Mouse (Mus musculus) CH12.LX (cell line): ENCODE results near the gene Kcng3. TPM values are rescaled to one million over a fixed set of nuclear protein-coding genes. Genes with fewer than 3 reads are reported as not detected.

Experiments used
- DNase-seq: peaks from one replicate; pipeline ENCODE4 v3.0.0-alpha.2; 2013; ENCODE audit errors: extremely low read depth
- H3K27ac ChIP-seq: 2 replicates; pipeline ENCODE4 v1.5.1; 2012; ENCODE audit warnings: low read depth, mild to moderate bottlenecking, control low read depth, moderate library complexity; ENCODE audit not compliant: insufficient read depth
- H3K27me3 ChIP-seq: replicated peaks from 2 replicates; pipeline ENCODE3; 2012; ENCODE audit warnings: inconsistent platforms
- H3K36me3 ChIP-seq, 2 experiments: replicated peaks in 1 of 2; 2 replicates each; pipeline versions ENCODE3 to v1.6.1; 2012; ENCODE audit warnings: inconsistent platforms in 1 of 2, low read length in 1 of 2, mild to moderate bottlenecking in 1 of 2, mixed read lengths in 1 of 2, moderate library complexity in 1 of 2; ENCODE audit not compliant: control insufficient read depth in 1 of 2, insufficient read depth in 1 of 2
- H3K4me1 ChIP-seq, 2 experiments: 2 replicates each; pipeline ENCODE4 v1.6.1; 2012; ENCODE audit warnings: inconsistent platforms in 1 of 2, moderate library complexity in 1 of 2; ENCODE audit not compliant: insufficient read depth in 2 of 2, control insufficient read depth in 1 of 2
- H3K4me2 ChIP-seq: 2 replicates; pipeline ENCODE4 v1.6.1; 2012; ENCODE audit warnings: low read depth, mild to moderate bottlenecking, control low read depth; ENCODE audit not compliant: poor library complexity, insufficient read depth, severe bottlenecking
- H3K4me3 ChIP-seq, 3 experiments: fragments of 150-350 bp in 1 of 3; sonication (generic) in 1 of 3; replicated peaks in 1 of 3; 2 replicates each; pipeline versions ENCODE3 to v1.5.1; 2011 to 2012; ENCODE audit warnings: low read depth in 2 of 3, low read length in 2 of 3, mild to moderate bottlenecking in 2 of 3, moderate library complexity in 2 of 3, control low read depth in 1 of 3, improper control_type of control experiment in 1 of 3, inconsistent platforms in 1 of 3, mixed read lengths in 1 of 3; ENCODE audit not compliant: poor library complexity in 1 of 3
- H3K79me2 ChIP-seq: replicated peaks from 2 replicates; pipeline ENCODE4 v1.6.1; 2012; ENCODE audit warnings: mild to moderate bottlenecking, moderate library complexity; ENCODE audit not compliant: control insufficient read depth, poor library complexity, insufficient read depth, severe bottlenecking; ENCODE audit errors: extremely low read depth
- H3K9ac ChIP-seq: 2 replicates; pipeline ENCODE4 v1.6.1; 2012; ENCODE audit warnings: low read depth, mild to moderate bottlenecking, control low read depth, moderate library complexity; ENCODE audit not compliant: insufficient read depth
- H3K9me3 ChIP-seq: replicated peaks from 2 replicates; pipeline ENCODE3; 2012; ENCODE audit warnings: low read length, inconsistent platforms, mixed read lengths
- BHLHE40 ChIP-seq: IDR thresholded peaks from 2 replicates; pipeline ENCODE4 v1.6.1; 2011; ENCODE audit warnings: mild to moderate bottlenecking, low read depth, low read length, improper control_type of control experiment
- CHD1 ChIP-seq: IDR thresholded peaks from 2 replicates; pipeline ENCODE4 v1.6.1; 2012; ENCODE audit warnings: low read depth, low read length, improper control_type of control experiment, inconsistent platforms
- CHD2 ChIP-seq: IDR thresholded peaks from 2 replicates; pipeline ENCODE4 v1.6.1; 2011; ENCODE audit warnings: low read length, improper control_type of control experiment
- EP300 ChIP-seq: IDR thresholded peaks from 2 replicates; pipeline ENCODE4 v1.6.1; 2011; ENCODE audit warnings: low read length, improper control_type of control experiment
- ETS1 ChIP-seq: conservative IDR thresholded peaks from 2 replicates; pipeline ENCODE4 v1.6.1; 2012; ENCODE audit warnings: low read depth, mild to moderate bottlenecking, inconsistent platforms, low read length, improper control_type of control experiment, moderate library complexity
- JUN ChIP-seq: IDR thresholded peaks from 2 replicates; pipeline ENCODE4 v1.6.1; 2011; ENCODE audit warnings: low read depth, mild to moderate bottlenecking, low read length, improper control_type of control experiment, moderate library complexity; ENCODE audit not compliant: insufficient read depth
- JUND ChIP-seq: conservative IDR thresholded peaks from 2 replicates; pipeline ENCODE4 v1.6.1; 2011; ENCODE audit warnings: low read depth, low read length, improper control_type of control experiment
- MAFK ChIP-seq: IDR thresholded peaks from 2 replicates; pipeline ENCODE4 v1.6.1; 2011; ENCODE audit warnings: low read length, improper control_type of control experiment; ENCODE audit not compliant: insufficient replicate concordance
- MAX ChIP-seq: IDR thresholded peaks from 2 replicates; pipeline ENCODE4 v1.6.1; 2011; ENCODE audit warnings: low read length, improper control_type of control experiment
- MEF2A ChIP-seq: IDR thresholded peaks from 2 replicates; pipeline ENCODE4 v1.6.1; 2014; ENCODE audit warnings: low read depth, mild to moderate bottlenecking, inconsistent platforms, low read length, improper control_type of control experiment, borderline replicate concordance
- MYC ChIP-seq: IDR thresholded peaks from 2 replicates; pipeline ENCODE4 v1.6.1; 2011; ENCODE audit warnings: low read depth, mild to moderate bottlenecking, improper control_type of control experiment, low read length
- NRF1 ChIP-seq: IDR thresholded peaks from 2 replicates; pipeline ENCODE4 v1.6.1; 2014; ENCODE audit warnings: low read depth, mild to moderate bottlenecking, inconsistent platforms, low read length, improper control_type of control experiment, moderate library complexity
- PAX5 ChIP-seq: IDR thresholded peaks from 2 replicates; pipeline ENCODE4 v1.6.1; 2012; ENCODE audit warnings: low read length, inconsistent platforms, mixed read lengths
- POLR2AphosphoS2 ChIP-seq: IDR thresholded peaks from 2 replicates; pipeline ENCODE4 v1.6.1; 2011; ENCODE audit warnings: low read depth, low read length, improper control_type of control experiment
- TCF12 ChIP-seq: IDR thresholded peaks from 2 replicates; pipeline ENCODE4 v1.6.1; 2014; ENCODE audit warnings: low read depth, mild to moderate bottlenecking, inconsistent platforms, low read length, improper control_type of control experiment
- dilution Hi-C: fragments of 300-500 bp; cut with MboI; formaldehyde crosslinking; loops from 2 replicates; pipeline ENCODE4 v1.14.3; 2020; ENCODE audit warnings: low sequenced_read_pairs; ENCODE audit not compliant: extremely low pct_unique_long_range_greater_than_20kb, extremely low pct_ligation_motif_present
- in situ Hi-C: fragments of 300-500 bp; cut with MboI; formaldehyde crosslinking; loops from 3 replicates; pipeline ENCODE4 v1.14.3; 2019; ENCODE audit warnings: low sequenced_read_pairs, low pct_ligation_motif_present, low pct_unique_long_range_greater_than_20kb, mixed read lengths
- polyA plus RNA-seq: library from polyadenylated mRNA; unstranded; fragments of >175 nt; gene quantifications from 2 replicates; pipeline ENCODE4 v1.2.1, GENCODE M21; 2012; ENCODE audit warnings: low read depth; ENCODE audit not compliant: insufficient read length
- total RNA-seq, 2 experiments: library from RNA; depleted of rRNA; stranded (reverse); fragments of 300-350 nt in 1 of 2; fragments of >200 nt in 1 of 2; gene quantifications; 2 replicates each; pipeline ENCODE4 v1.2.3; 2012 to 2014

Gene Kcng3
- total and polyA plus RNA-seq, 3 experiments = not detected

DNA sequence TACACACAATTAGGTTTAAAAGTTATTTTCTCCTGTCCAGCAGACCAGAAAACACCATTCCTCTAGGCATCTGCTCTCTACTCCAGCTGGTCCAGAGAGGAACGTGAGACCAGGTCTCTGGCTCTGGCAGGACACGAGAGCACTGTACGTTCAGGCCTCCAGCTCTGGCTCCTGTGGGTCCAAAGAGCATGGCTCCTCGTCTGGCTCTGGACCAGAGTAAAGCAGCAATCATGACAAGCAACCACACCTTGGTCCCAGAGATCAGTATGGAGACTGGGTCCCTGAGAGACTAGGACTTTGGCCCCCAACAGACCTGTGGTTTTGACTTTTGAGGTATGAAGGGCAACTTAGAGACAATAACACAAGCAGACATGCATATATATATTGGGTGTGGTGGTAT, 41.0 kb upstream of the Kcng3 start:
- DNase-seq = no peak
- no peaks in the 10 kb centered on the region for H3K79me2 ChIP-seq
- no peak overlapping the region for H3K27ac ChIP-seq
- no peaks in the 10 kb centered on the region for H3K36me3 ChIP-seq
- H3K9ac ChIP-seq = no peak overlapping the region
- TF ChIP-seq CHD1 (no peak), BHLHE40 (no peak), MYC (no peak), JUN (no peak), CHD2 (no peak), MEF2A (no peak), NRF1 (no peak), POLR2AphosphoS2 (no peak), PAX5 (no peak), MAFK (no peak)
- H3K4me3 ChIP-seq = no peak overlapping the region
- peaks cover 0 to 13% of the 10 kb centered on the region in 2 experiments; a peak in 3 of 4 replicates for H3K4me1 ChIP-seq
- in situ Hi-C loops (no loop called here), dilution Hi-C loops (no loop called here)
- H3K4me2 ChIP-seq = no peak overlapping the region
- H3K27me3 ChIP-seq = no peaks in the 10 kb centered on the region
- no peaks in the 10 kb centered on the region for H3K9me3 ChIP-seq

DNA sequence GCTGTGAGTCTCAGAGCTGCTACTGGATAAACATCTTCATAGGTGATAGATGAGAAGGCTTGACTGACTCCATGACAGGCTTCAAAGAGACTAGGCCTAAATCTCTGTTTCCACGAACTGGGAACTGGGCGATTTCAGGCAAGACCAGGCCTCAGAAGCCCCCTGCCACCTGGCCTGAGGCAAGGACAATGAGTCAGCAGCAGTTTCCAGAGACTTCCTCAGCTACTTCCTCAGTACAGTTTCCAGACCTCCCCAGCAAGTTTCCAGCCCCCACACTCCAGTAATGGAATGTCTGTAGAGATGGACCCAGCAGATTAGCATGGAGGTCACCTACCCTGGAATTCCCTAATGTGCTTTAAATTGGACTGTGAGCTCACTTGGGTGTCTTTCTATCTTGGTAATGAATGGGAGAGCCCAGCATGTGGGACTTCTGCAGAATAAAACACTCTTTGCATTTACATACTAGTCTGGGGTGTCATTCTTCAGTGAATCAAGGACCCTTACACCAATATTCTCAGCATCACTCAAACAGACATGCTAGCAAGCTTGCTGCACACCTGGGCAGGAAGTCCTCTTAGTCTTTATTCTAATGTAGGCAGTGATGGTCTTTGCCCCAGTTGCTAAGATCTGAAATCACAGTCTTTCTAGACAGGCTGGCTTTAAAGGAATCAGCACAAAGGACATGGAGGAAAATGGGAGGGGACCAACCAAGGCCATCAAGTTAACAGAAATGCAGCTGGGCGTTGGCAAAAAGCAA, 36.4 kb upstream of the Kcng3 start:
- H3K9ac ChIP-seq = no peak overlapping the region
- DNase-seq = peak; percentile 20
- TF ChIP-seq PAX5 (no peak), EP300 (peak; percentile 46), JUND (no peak), MAX (0 out of 2 replicates have a peak, but pooled peaks have one; percentile 32), TCF12 (peak; percentile 27; the same call in 1 of the 2 replicates), ETS1 (0 out of 2 replicates have a peak, but pooled peaks have one; percentile 17)
- peaks cover 5% of the 10 kb centered on the region for H3K9me3 ChIP-seq
- H3K36me3 ChIP-seq = no peaks in the 10 kb centered on the region
- in situ Hi-C loops = no loop called here
- H3K79me2 ChIP-seq = no peaks in the 10 kb centered on the region
- H3K4me2 ChIP-seq = no peak overlapping the region
- no peak overlapping the region for H3K4me3 ChIP-seq
- peaks cover 0 to 32% of the 10 kb centered on the region in 2 experiments; a peak in 3 of 4 replicates for H3K4me1 ChIP-seq
- H3K27me3 ChIP-seq = no peaks in the 10 kb centered on the region
- dilution Hi-C loops = no loop called here
- no peak overlapping the region for H3K27ac ChIP-seq
